Mouse (Mus musculus): Measurements from ENCODE around the gene Agap1.

GRCm38 (mm10) chr1:89876346-89877072 lies 421.9 kb downstream of the Agap1 start:
- TF ChIP-seq CTCF (IDR thresholded peaks at IDR 0.05; ENCODE audit: borderline replicate concordance, control insufficient read depth, extremely low read depth, insufficient read depth, low read length, poor library complexity) (no peak), POLR2A (IDR thresholded peaks at IDR 0.05; ENCODE audit: control insufficient read depth, extremely low read depth, insufficient read depth, low read length, poor library complexity) (no peak)

Measured in thymus, adult 2 months (tissue).